Mouse (Mus musculus) hindbrain, postnatal 0 days (tissue): Measurements from ENCODE around the gene Slc39a1. TPM values are rescaled to one million over a fixed set of nuclear protein-coding genes. Genes with fewer than 3 reads are reported as not detected.
A peak's percentile ranks its signal among the peaks of the same experiment; 100 is the strongest.

Experiments
- ATAC-seq: fragments of 200-750 bp; cut with Nextera tagmentation; 2 replicates; pipeline ENCODE4 v1.8.0; 2017; ENCODE audit warnings: mild to moderate bottlenecking, moderate TSS enrichment, moderate library complexity
- DNase-seq: peaks from one replicate; pipeline ENCODE4 v3.0.0-alpha.2; 2015; ENCODE audit warnings: low spot score
- H3K27ac ChIP-seq: fragments of 300-500 bp; sonication (generic); 2 replicates; pipeline ENCODE4 v1.5.1; 2014; ENCODE audit warnings: mild to moderate bottlenecking
- H3K27me3 ChIP-seq: fragments of 300-500 bp; sonication (generic); 2 replicates; pipeline ENCODE4 v1.6.1; 2014; ENCODE audit warnings: low read length, mixed read lengths; ENCODE audit not compliant: insufficient read depth
- H3K36me3 ChIP-seq: fragments of 300-500 bp; sonication (generic); 2 replicates; pipeline ENCODE4 v1.6.1; 2014; ENCODE audit warnings: low read length, mixed read lengths; ENCODE audit not compliant: insufficient read depth
- H3K4me1 ChIP-seq: fragments of 300-500 bp; sonication (generic); 2 replicates; pipeline ENCODE4 v1.6.1; 2014; ENCODE audit warnings: antibody characterized with exemption, low read length, mixed read lengths; ENCODE audit not compliant: insufficient read depth
- H3K4me2 ChIP-seq: fragments of 300-500 bp; sonication (generic); 2 replicates; pipeline ENCODE4 v1.6.1; 2014; ENCODE audit warnings: low read depth, mild to moderate bottlenecking, low read length, moderate library complexity, mixed read lengths
- H3K4me3 ChIP-seq: fragments of 300-500 bp; sonication (generic); 2 replicates; pipeline ENCODE4 v1.5.1; 2014; ENCODE audit warnings: low read length
- H3K9ac ChIP-seq: fragments of 300-500 bp; sonication (generic); replicated peaks from 2 replicates; pipeline ENCODE4 v1.6.1; 2014; ENCODE audit warnings: mild to moderate bottlenecking, low read length, moderate library complexity, mixed read lengths
- H3K9me3 ChIP-seq: fragments of 300-500 bp; sonication (generic); 2 replicates; pipeline ENCODE4 v1.6.1; 2016; ENCODE audit warnings: low read length, mixed read lengths
- CTCF ChIP-seq: IDR thresholded peaks from 2 replicates; pipeline ENCODE4 v1.5.1; 2016; ENCODE audit warnings: antibody characterized with exemption, control low read depth, low read depth
- WGBS: fragments of 180-500 bp; shearing (Covaris S2); extraction: QIAGEN DNeasy Blood & Tissue Kit; methylation state at CpG from one replicate; pipeline ENCODE4 v1.1.7; 2014; 5-methylcytosine and 5-hydroxymethylcytosine counted together
- polyA plus RNA-seq: library from polyadenylated mRNA; unstranded; fragments of >200 nt; fragmentation: Nextera tagmentation; extraction: Ambion mirVana; gene quantifications from 2 replicates; pipeline ENCODE4 v1.2.1, GENCODE M21; 2015
- total RNA-seq: library from RNA; depleted of rRNA; stranded (reverse); fragments of >200 nt; gene quantifications from 2 replicates; pipeline ENCODE4 v1.2.3, GENCODE M21; 2014

Slc39a1 gene
- total and polyA plus RNA-seq, 2 experiments from 2014 or later, result 70.1 to 105 TPM

DNA sequence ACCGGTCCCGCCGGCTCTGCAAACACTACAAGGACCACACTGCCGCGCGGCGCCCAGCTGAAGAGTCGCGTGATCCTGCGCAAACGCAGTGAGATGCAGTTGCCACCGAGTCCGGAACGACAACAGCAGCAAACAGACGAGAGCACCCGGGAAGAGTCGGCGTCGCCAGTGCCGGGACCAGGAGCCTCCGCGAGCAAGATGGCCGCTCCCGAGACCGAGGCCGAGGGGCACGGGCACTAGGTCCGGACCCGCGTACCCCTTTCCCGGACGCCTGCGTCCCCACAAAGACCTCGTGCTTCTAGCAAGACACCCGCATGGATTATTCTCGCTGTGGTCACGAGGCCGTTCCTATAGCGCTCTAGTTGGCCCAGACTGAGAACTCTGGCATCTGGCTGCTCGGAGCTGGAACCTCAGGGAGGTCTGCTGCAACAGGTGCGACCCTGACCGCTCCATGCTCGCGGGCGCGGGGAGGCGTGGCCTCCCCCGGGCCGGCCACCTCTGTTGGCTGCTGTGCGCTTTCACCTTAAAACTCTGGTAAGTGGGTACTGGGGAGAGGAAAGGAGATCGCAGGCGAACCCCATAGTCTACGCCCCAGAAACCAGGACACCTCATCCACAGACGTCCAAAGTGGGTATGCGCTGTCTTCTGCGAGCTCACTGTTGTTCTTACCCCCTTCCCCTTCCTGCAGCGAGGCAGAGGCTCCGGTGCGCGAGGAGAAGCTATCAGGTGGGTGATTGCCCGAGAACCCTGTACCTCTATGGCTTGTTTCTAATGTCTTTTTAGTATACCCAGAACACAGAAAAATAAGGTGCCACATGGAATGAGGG, 16.3 kb upstream of the Slc39a1 start, which contains the start of gene Jtb:
TSS of gene Jtb (plus strand) at position 91 of the 827 bp plus-strand sequence.
- TF ChIP-seq CTCF, result peak; percentile 19
- Histone ChIP-seq H3K36me3 (peaks cover 10% of the 10 kb centered on the region), H3K27ac (peak within 1 kb of the TSS; percentile 90), H3K4me2 (peak within 1 kb of the TSS; percentile 82), H3K4me1 (peaks cover 9% of the 10 kb centered on the region), H3K9ac (peak within 1 kb of the TSS; percentile 87), H3K4me3 (peak within 1 kb of the TSS; percentile 85), H3K27me3 (no peaks in the 10 kb centered on the region), H3K9me3 (no peaks in the 10 kb centered on the region)
- DNase-seq, result peak; percentile 97
- under 1% methylated on average over 61 of the region's 61 CpGs for WGBS
- ATAC-seq, result peak; percentile 99

DNA sequence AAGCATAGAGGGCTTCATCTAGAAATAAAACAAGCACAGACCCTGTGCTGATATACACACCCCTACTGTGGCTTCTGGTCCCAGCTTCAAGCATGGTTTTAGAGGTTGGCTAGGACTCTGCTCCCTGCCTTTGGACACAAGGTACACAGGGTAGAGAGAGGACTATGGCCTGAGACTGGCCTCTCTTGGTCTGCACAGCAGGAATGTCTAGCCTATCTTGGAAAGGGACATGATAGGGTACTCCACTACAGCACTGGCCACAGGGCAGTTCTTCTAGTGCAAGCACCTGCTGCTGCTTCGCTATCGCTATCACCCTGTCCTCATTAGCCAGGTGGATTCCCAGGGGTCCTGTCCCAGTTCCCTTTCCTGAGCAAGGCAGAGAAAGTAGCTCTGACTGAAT, 6.7 kb upstream of the Slc39a1 start:
- Histone ChIP-seq H3K4me2 (no peak overlapping the region), H3K27ac (no peak overlapping the region), H3K36me3 (no peaks in the 10 kb centered on the region), H3K9ac (no peak overlapping the region), H3K9me3 (no peaks in the 10 kb centered on the region), H3K27me3 (no peaks in the 10 kb centered on the region), H3K4me3 (no peak overlapping the region), H3K4me1 (peaks cover 6% of the 10 kb centered on the region; the same call in 1 of the 2 replicates)
- ATAC-seq (no peak), DNase-seq (peak; percentile 18)
- no peak for TF ChIP-seq CTCF
- WGBS, result 88% methylated on average over 2 of the region's 2 CpGs

DNA sequence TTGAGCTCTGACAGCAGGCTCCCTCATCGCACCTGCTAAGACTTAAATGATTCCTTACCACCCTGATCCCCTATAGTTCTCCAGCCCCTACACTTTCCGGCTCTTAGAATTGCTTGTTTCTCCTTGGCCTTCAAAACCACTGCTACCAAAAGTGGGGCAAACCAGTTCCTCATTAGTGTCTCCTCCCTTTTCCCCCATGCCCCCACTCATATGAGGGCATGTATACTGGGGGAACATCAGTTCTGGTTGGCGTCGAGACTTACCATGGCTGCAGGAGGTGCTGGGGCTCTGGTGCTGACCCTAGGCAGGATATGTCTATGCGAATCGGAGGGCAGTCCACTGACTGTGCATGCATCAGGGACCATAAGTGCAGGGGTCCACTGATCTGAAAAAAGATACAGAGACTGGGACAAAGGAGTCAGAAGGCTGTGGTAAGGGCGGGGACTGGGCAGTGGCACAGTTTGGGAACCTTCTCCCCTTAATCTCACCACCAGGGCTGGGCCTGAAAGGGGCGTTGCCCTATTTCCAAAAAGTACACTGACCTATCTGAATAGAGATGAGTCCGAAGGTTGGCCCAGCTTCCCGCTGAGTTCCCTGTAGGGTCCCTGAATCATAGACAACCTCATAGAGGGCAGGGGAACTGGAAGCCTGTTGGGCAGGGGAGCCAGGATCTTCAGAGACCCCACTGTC, 6.2 kb upstream of the Slc39a1 start:
- Histone ChIP-seq H3K27ac (no peak overlapping the region), H3K9ac (no peak overlapping the region), H3K4me1 (peaks cover 6% of the 10 kb centered on the region; the same call in 1 of the 2 replicates), H3K9me3 (no peaks in the 10 kb centered on the region), H3K4me2 (no peak overlapping the region), H3K36me3 (no peaks in the 10 kb centered on the region), H3K27me3 (no peaks in the 10 kb centered on the region), H3K4me3 (no peak overlapping the region)
- 83% methylated on average over 10 of the region's 10 CpGs for WGBS
- TF ChIP-seq CTCF, result no peak
- no peak for ATAC-seq
- no peak for DNase-seq

DNA sequence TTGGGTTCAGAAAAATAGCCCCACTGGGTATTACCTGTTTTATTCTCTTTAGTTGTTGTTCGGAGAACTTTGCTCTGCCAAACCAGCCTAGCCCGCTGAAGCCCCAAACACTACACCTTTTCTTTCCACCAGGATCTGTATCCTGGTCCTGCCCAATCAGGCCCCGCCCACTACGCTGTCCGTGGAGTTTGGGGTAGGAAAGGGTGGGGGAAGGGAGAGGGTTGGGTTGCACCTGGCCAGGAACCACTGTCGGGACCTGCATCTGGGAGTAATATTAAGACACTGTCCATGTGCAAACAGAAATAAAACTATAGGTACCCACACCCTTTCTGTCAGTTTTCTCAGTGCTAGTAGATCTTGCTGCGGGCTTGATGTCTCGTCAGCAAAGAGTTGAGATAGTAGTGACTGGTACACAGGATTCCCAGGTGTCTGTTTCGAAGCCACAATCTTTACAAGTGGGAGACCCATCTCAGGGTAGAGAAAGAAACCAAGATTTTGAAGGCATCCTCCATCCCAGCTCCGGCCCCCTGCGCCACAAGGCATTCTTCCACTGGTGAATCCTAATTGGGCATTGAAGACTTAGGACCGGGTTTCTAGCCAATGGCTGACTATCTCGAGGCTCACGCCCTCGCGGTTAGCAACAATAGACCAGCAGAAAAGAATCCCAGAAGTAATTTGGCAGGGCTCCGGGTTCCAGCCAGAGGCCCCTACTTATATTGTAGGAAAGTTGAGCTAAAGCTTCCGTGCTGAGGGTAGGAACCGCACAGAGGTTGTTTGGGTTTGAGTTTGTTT, 4.8 kb upstream of the Slc39a1 start, which contains the start of gene Creb3l4:
TSS of gene Creb3l4 (minus strand) at position 529 of the 792 bp plus-strand sequence.
- no peaks in the 10 kb centered on the region for H3K27me3 ChIP-seq
- no peaks in the 10 kb centered on the region for H3K36me3 ChIP-seq
- peak within 1 kb of the TSS; percentile 33; the same call in 1 of the 2 replicates for H3K9ac ChIP-seq
- WGBS, result 3% methylated on average over 19 of the region's 19 CpGs
- no peak for TF ChIP-seq CTCF
- no peak within 1 kb of the TSS for H3K27ac ChIP-seq
- peak within 1 kb of the TSS; percentile 57 for H3K4me2 ChIP-seq
- H3K9me3 ChIP-seq, result no peaks in the 10 kb centered on the region
- ATAC-seq (peak; percentile 61), DNase-seq (peak; percentile 78)
- H3K4me1 ChIP-seq, result peaks cover 6% of the 10 kb centered on the region; the same call in 1 of the 2 replicates
- H3K4me3 ChIP-seq, result peak within 1 kb of the TSS; percentile 29

DNA sequence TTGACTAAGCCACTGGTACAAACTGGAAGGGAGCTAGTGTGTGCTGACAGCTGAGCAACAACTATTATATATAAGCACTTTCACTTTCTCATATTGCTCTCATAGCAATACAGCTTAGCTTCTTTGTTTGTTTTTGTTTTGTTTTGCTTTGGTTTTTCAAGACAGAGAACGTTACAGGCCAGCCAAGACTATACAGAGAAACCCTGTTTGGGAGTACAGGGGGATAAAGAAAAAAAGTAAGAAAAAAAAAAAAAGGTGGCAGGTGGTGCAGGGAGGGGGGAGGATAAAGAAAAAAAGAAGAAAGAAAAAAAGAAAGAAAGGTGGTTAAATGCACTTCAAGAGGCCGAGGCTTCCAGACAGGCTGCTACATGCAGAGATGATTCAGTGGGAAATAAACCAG, 2.6 kb upstream of the Slc39a1 start:
- H3K36me3 ChIP-seq, result no peaks in the 10 kb centered on the region
- no peak for TF ChIP-seq CTCF
- peaks cover 11% of the 10 kb centered on the region for H3K4me1 ChIP-seq
- H3K9me3 ChIP-seq, result no peaks in the 10 kb centered on the region
- no peak overlapping the region for H3K4me3 ChIP-seq
- no peak overlapping the region for H3K27ac ChIP-seq
- no peak for DNase-seq
- H3K4me2 ChIP-seq, result no peak overlapping the region
- no peak for ATAC-seq
- H3K27me3 ChIP-seq, result no peaks in the 10 kb centered on the region
- WGBS, result 61% methylated on average over 2 of the region's 2 CpGs
- H3K9ac ChIP-seq, result no peak overlapping the region

DNA sequence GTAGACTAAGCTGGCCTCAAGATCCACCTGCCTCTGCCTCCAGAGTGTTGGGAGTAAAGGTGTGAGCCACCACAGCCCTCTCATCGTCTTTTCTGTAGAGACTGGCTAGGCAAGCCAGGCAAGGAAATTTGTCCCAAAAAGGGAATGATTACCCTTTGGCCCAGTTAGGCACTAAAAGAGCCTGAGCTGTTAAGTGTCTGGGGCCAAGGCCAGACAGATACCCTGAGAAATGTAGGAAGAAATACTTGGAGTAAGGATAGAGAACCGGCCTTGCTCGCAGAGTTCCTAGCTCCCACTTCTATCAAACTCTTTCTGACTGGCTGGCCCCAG, 377 bp upstream of the Slc39a1 start:
- TF ChIP-seq CTCF, result peak; percentile 6; the same call in 1 of the 2 replicates
- ATAC-seq (no peak; the same call in 1 of the 2 replicates), DNase-seq (no peak)
- H3K9ac ChIP-seq, result peak overlapping the region; percentile 74
- H3K4me2 ChIP-seq, result peak overlapping the region; percentile 91
- no peaks in the 10 kb centered on the region for H3K9me3 ChIP-seq
- H3K4me3 ChIP-seq, result peak overlapping the region; percentile 66
- H3K27me3 ChIP-seq, result no peaks in the 10 kb centered on the region
- no peaks in the 10 kb centered on the region for H3K36me3 ChIP-seq
- WGBS, result 0% methylated on average over 3 of the region's 3 CpGs
- peak overlapping the region; percentile 87 for H3K27ac ChIP-seq
- H3K4me1 ChIP-seq, result peaks cover 11% of the 10 kb centered on the region
